Mouse (Mus musculus) neural tube, embryonic 11.5 days (tissue): ENCODE measurements around the gene 4930469K13Rik. TPM values are rescaled to one million over a fixed set of nuclear protein-coding genes. Genes with fewer than 3 reads are reported as not detected.

Experiments
- ATAC-seq: fragments of 200-750 bp; cut with Nextera tagmentation; 2 replicates; pipeline ENCODE4 v1.8.0; 2017; ENCODE audit warnings: moderate number of reproducible peaks, mild to moderate bottlenecking, moderate TSS enrichment, moderate library complexity; ENCODE audit not compliant: insufficient read depth, low FRiP score, low TSS enrichment
- DNase-seq: peaks from one replicate; pipeline ENCODE4 v3.0.0-alpha.2; 2015; ENCODE audit warnings: low spot score
- H3K27ac ChIP-seq: fragments of 300-500 bp; sonication (generic); 2 replicates; pipeline ENCODE4 v1.5.1; 2014; ENCODE audit warnings: low read depth, mild to moderate bottlenecking, low read length
- H3K27me3 ChIP-seq: fragments of 300-500 bp; sonication (generic); 2 replicates; pipeline ENCODE4 v1.6.1; 2014; ENCODE audit warnings: mild to moderate bottlenecking, low read length, mixed read lengths; ENCODE audit not compliant: control insufficient read depth, insufficient read depth
- H3K36me3 ChIP-seq: fragments of 300-500 bp; sonication (generic); 2 replicates; pipeline ENCODE4 v1.6.1; 2014; ENCODE audit warnings: mild to moderate bottlenecking, low read length, moderate library complexity, mixed read lengths; ENCODE audit not compliant: control insufficient read depth, insufficient read depth
- H3K4me1 ChIP-seq: fragments of 300-500 bp; sonication (generic); 2 replicates; pipeline ENCODE4 v1.6.1; 2014; ENCODE audit warnings: low read length, mixed read lengths; ENCODE audit not compliant: control insufficient read depth, insufficient read depth
- H3K4me2 ChIP-seq: fragments of 300-500 bp; sonication (generic); 2 replicates; pipeline ENCODE4 v1.6.1; 2014; ENCODE audit warnings: low read depth, mild to moderate bottlenecking, moderate library complexity
- H3K4me3 ChIP-seq: fragments of 300-500 bp; sonication (generic); 2 replicates; pipeline ENCODE4 v1.5.1; 2014; ENCODE audit warnings: low read depth, low read length
- H3K9ac ChIP-seq: fragments of 300-500 bp; sonication (generic); 2 replicates; pipeline ENCODE4 v1.6.1; 2014; ENCODE audit warnings: mild to moderate bottlenecking, low read length
- H3K9me3 ChIP-seq: fragments of 300-500 bp; sonication (generic); 2 replicates; pipeline ENCODE4 v1.6.1; 2016; ENCODE audit warnings: low read length; ENCODE audit not compliant: control insufficient read depth
- WGBS: fragments of 180-500 bp; shearing (Covaris S2); extraction: QIAGEN DNeasy Blood & Tissue Kit; methylation state at CpG from one replicate; pipeline ENCODE4 v1.1.7; 2014; 5-methylcytosine and 5-hydroxymethylcytosine counted together
- polyA plus RNA-seq: library from polyadenylated mRNA; unstranded; fragments of >200 nt; fragmentation: Nextera tagmentation; extraction: Ambion mirVana; gene quantifications from 2 replicates; pipeline ENCODE4 v1.2.1, GENCODE M21; 2014

Gene 4930469K13Rik
- polyA plus RNA-seq, 1 experiment from 2014 or later, result 2.9 TPM

DNA sequence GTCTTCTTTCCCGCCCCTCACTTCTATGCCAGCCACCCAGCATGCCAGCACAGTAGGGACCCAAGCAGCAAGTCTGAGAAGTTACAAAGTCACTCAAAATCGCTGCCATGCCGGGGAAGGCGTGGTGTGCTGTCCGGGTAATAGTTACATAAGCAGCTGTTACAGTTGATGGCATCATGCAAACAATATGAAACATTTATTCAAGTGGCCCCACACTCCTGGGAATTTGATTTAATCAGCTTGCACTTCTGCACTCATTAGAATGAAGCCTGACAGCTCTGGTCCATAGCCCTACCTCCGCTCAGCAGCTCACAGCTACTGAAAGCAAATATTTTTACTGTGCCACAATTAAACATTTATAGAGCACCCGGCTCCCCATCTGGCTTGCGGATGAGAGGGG, 172.6 kb downstream of the 4930469K13Rik start:
- Histone ChIP-seq H3K9ac (no peak overlapping the region), H3K27ac (no peak overlapping the region), H3K4me2 (no peak overlapping the region), H3K4me1 (no peaks in the 10 kb centered on the region), H3K4me3 (no peak overlapping the region), H3K9me3 (no peaks in the 10 kb centered on the region), H3K36me3 (no peaks in the 10 kb centered on the region), H3K27me3 (no peaks in the 10 kb centered on the region)
- no peak for DNase-seq
- no peak for ATAC-seq
- WGBS, result 78% methylated on average over 8 of the region's 8 CpGs

Other genes starting within 250 kb of the 4930469K13Rik start
- 0.09 and 0.17 TPM in 2 replicates for gene Kcnmb1, start 135.5 kb downstream of the 4930469K13Rik start, polyA plus RNA-seq
- gene Kcnip1, start 105.4 kb downstream of the 4930469K13Rik start, polyA plus RNA-seq, result 16.0 and 16.7 TPM in 2 replicates
- gene Lcp2, start 51.6 kb downstream of the 4930469K13Rik start, polyA plus RNA-seq, result 1.9 and 2.2 TPM in 2 replicates
- not detected in 2 replicates for gene Foxi1, start 109.5 kb upstream of the 4930469K13Rik start, polyA plus RNA-seq
- 1.4 and 1.7 TPM in 2 replicates for gene Fam196b, start 216.3 kb upstream of the 4930469K13Rik start, polyA plus RNA-seq